Mouse (Mus musculus) cortical plate, adult 2 months (tissue): ENCODE measurements at regions not wholly inside any gene's neighbourhood (a gene's known extent, or its start where the extent isn't known, plus 50 kb on each side); places are given as distances from the start of the nearest gene placed in this dataset.

Source experiments
- H3K27ac ChIP-seq: fragments of 200-500 bp; 2 replicates; pipeline ENCODE4 v1.5.1; 2012; ENCODE audit warnings: low read length, control low read depth, inconsistent platforms; ENCODE audit not compliant: insufficient read depth
- H3K4me1 ChIP-seq: fragments of 200-500 bp; 2 replicates; pipeline ENCODE4 v1.6.1; 2011; ENCODE audit warnings: low read length; ENCODE audit not compliant: control insufficient read depth, insufficient read depth
- H3K4me3 ChIP-seq: fragments of 200-500 bp; 2 replicates; pipeline ENCODE4 v1.5.1; 2011; ENCODE audit warnings: mild to moderate bottlenecking, low read length, control low read depth; ENCODE audit not compliant: insufficient read depth
- CTCF ChIP-seq: fragments of 200-500 bp; IDR thresholded peaks from 2 replicates; pipeline ENCODE4 v1.5.1; 2011; ENCODE audit warnings: mild to moderate bottlenecking, control low read depth, low read length; ENCODE audit not compliant: insufficient read depth; ENCODE audit errors: extremely low read depth
- POLR2A ChIP-seq: fragments of 200-500 bp; IDR thresholded peaks from 2 replicates; pipeline ENCODE4 v1.6.1; 2011; ENCODE audit warnings: mild to moderate bottlenecking, low read length, control low read depth; ENCODE audit not compliant: insufficient read depth; ENCODE audit errors: extremely low read depth

DNA sequence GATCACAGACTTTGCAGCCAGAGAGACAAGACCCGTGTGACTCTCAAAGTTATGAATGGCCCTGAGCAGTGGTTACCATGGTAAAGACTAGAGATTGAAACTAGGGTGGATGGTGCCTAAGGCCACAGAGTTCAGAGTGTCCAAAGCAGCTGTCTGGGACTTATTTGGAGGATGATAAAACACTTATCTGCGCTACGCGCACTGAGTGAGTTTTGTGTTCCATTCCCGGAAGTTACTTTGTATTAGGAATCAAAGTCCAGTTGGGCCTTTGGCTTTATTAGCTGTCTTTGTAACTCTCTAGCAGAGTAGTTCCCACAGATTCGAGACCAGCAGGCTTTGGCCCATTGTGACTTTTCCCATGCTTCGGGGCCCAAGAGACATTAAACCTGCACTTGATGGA lies 335.9 kb downstream of the Ets1 start:
- H3K4me3 ChIP-seq = no peak overlapping the region
- no peak for TF ChIP-seq POLR2A
- no peaks in the 10 kb centered on the region for H3K4me1 ChIP-seq
- H3K27ac ChIP-seq = no peak overlapping the region

GRCm38 (mm10) chr9:32972431-32973052 lies 336.5 kb downstream of the Ets1 start:
- Histone ChIP-seq H3K27ac (no peak overlapping the region), H3K4me1 (no peaks in the 10 kb centered on the region), H3K4me3 (no peak overlapping the region)
- no peak for TF ChIP-seq CTCF
- no peak for TF ChIP-seq POLR2A

DNA sequence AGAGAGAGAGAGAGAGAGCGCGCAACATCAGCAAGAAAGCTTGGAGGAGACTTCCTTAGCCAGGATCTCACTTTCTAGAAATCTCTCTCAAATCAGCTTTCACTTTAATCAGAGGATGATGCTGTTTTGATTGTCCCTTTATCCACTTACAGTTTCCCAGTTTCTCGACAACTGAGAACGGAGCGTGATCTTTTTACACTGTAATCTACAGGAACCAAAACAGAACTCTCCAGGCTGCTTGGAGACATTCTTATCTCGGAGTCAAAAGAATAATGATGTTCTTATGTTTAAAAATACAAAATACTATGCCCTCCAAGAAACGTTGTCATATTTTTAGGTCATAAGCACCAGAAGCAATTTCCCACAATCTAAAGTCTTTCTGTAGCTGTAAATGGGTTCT lies 341.7 kb downstream of the Ets1 start:
- TF ChIP-seq POLR2A (no peak), CTCF (no peak)
- Histone ChIP-seq H3K4me1 (no peaks in the 10 kb centered on the region), H3K4me3 (no peak overlapping the region), H3K27ac (no peak overlapping the region)

- TF ChIP-seq POLR2A = no peak
- no peak for TF ChIP-seq CTCF
- H3K27ac ChIP-seq = no peak overlapping the region
- H3K4me1 ChIP-seq = no peaks in the 10 kb centered on the region
- H3K4me3 ChIP-seq = no peak overlapping the region
Measured at GRCm38 (mm10) chr9:32980846-32981245, 344.8 kb downstream of the Ets1 start.

GRCm38 (mm10) chr9:32983182-32983581 lies 347.2 kb downstream of the Ets1 start:
- Histone ChIP-seq H3K27ac (no peak overlapping the region), H3K4me1 (no peaks in the 10 kb centered on the region), H3K4me3 (no peak overlapping the region)
- TF ChIP-seq POLR2A (no peak), CTCF (no peak)

DNA sequence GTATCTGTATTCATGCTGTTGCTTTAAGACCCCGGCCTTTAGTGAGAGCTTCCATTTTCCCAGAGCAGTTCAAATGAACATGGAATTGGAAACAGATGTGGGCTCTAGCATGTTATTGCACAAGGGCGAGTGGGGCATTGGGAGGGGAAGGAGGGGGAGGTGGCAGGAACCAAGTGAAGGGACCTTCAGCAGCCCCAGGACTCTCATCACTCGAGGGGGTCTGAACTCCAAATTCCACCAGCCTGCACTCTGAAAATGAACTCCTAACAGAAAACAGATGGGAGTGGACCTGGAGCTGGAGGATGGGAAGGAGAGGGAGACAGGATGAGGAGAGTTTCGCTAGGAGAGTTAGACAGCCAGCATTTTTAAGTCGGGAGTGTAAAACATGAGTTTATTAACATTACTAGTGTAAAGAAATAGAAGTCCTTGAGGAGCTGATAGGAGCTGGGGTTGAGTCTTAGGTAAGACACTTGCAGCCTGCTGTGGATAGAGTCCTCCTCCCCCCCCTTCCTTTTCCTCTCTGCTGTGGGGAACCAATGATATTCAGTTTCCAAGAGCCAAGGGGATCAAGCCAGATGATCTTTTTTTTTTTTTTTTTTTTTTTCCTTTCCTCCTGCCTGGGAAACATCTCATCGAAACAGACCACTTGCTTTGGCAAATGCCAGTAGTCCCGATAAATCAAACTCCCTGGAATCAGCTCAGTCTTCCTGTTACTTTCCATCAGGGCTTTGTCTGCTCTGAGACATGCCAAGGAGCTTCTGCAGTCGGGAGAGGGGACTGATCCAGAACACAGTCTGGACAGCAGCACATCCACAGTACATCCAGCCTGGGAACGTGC lies 351.0 kb downstream of the Ets1 start:
- no peak overlapping the region for H3K4me3 ChIP-seq
- no peak overlapping the region for H3K27ac ChIP-seq
- TF ChIP-seq POLR2A (no peak), CTCF (no peak)
- no peaks in the 10 kb centered on the region for H3K4me1 ChIP-seq

DNA sequence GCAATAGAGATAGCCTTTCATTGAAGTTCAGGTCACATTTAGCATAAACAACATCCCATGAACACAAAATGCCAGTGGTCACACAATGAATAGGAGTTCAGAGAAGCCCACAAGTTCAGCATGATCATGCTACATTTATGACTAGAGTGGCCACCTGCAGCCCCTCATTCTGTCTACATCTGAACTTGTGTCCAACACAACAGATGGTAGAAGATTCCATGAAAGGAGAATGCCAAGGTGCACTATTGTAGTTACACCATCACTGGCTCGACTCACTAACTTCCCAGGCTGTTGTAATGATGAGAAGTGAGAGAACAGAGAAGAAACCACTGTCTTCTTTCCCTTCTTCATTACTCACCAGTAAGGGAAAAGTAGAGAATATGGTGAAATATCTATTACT lies 353.0 kb downstream of the Ets1 start:
- Histone ChIP-seq H3K4me1 (no peaks in the 10 kb centered on the region), H3K4me3 (no peak overlapping the region), H3K27ac (no peak overlapping the region)
- TF ChIP-seq CTCF (no peak), POLR2A (no peak)

DNA sequence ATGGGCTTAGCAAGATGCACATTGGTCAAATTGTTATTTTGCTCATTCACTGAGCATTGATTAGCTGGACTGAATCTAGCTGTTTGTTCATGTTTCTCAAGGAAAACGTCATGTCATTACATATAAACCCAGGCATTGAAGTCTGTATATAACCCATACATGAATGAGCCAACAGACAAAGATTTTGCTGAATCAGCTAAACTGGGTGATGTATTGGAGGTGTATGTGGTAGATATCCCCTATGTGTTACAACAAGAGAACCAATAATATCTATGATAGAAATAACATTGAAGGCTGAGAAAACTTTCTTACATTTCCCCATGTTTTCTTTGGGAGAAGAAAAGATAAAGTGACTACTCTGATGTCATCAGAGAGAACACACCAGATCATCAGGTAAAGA lies 362.3 kb downstream of the Ets1 start:
- H3K4me1 ChIP-seq = no peaks in the 10 kb centered on the region
- no peak overlapping the region for H3K27ac ChIP-seq

GRCm38 (mm10) chr9:33000691-33001164 lies 364.7 kb downstream of the Ets1 start:
- no peak overlapping the region for H3K4me3 ChIP-seq
- H3K27ac ChIP-seq = no peak overlapping the region

More for the DNA sequence above, 362.3 kb downstream of the Ets1 start:
- H3K4me3 ChIP-seq = no peak overlapping the region
- no peak for TF ChIP-seq POLR2A
- TF ChIP-seq CTCF = no peak

DNA sequence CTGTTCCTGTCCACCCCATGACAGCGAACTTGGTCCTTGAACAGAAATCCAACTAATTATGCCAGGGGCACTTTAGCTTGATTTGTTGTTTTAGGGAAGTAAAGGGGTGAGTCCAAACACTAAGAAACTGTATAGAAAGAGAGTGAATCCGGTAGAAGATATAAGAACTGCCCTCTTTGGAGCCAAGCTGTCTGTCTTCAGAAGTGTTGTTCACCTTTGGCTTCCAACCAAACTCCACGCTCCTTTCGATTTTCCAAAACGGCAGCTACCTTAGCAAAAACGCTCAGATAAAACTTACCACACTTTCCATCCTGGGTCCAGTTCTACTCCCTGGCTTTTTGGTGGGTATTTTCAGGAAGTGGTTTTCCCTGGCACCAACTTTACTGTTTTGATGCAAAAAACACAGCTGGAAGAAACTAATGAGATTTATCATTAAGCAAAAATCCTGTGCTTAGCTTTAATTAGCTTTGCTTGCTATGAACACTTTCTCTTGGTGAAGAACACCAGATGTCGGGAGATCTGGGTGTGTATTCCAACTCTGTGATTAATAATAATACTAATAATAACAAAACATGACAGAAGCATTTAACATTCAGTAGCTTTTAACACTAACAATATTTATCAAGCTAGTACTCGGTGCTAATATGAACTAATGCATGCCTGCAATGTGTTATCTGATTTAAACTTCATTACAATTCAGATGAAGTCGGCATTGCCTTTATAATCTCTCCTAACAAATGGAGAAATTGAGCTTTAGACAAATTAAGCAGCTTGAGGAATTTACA lies 365.3 kb downstream of the Ets1 start:
- Histone ChIP-seq H3K4me1 (no peaks in the 10 kb centered on the region), H3K27ac (no peak overlapping the region)
- no peak for TF ChIP-seq POLR2A

More at GRCm38 (mm10) chr9:33000691-33001164, 364.7 kb downstream of the Ets1 start:
- TF ChIP-seq CTCF (no peak), POLR2A (no peak)
- H3K4me1 ChIP-seq = no peaks in the 10 kb centered on the region

More for the DNA sequence above, 365.3 kb downstream of the Ets1 start:
- H3K4me3 ChIP-seq = no peak overlapping the region
